Mouse (Mus musculus) heart, postnatal 0 days (tissue): Measurements from ENCODE around the gene Cd80.

Experiments used
- CTCF ChIP-seq: IDR thresholded peaks from 2 replicates; pipeline ENCODE4 v1.5.1; 2016; ENCODE audit warnings: antibody characterized with exemption, control low read depth, low read depth
- EP300 ChIP-seq: IDR thresholded peaks from 2 replicates; pipeline ENCODE4 v1.6.1; 2016; ENCODE audit warnings: antibody characterized with exemption, low read depth

DNA sequence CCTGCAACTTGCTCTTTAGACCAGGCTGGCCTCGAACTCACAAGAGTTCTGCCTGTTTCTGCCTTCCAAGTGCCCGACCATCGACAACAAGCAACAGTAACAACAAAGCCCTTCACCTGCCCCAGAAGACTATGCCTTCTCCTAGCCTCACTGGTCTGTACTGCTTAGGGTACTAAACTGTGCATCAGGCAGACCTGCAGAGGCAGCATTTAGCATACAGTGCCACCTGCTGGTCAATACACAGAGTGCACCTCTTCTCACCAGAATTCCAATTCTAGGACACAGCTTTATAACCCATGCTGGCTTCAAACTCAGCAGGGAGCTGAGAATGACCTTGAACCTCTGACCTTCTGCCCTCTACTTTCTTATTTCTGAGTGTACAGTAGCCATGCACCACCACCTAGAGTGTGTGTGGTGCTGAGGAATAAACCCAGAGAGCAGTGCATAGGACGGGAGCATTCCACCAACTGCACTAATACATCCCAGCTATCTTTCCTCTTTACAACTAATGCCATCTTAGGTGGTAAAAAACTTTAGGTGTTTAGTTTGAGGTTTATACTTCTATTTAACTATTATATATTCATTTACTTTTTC is 50.8 kb downstream of the Cd80 start:
- TF ChIP-seq CTCF (peak; percentile 97), EP300 (no peak)
